Mouse (Mus musculus) lung, postnatal 0 days (tissue): ENCODE results near the gene Mast4. TPM values are rescaled to one million over a fixed set of nuclear protein-coding genes. Genes with fewer than 3 reads are reported as not detected.
A peak's percentile ranks its signal among the peaks of the same experiment; 100 is the strongest.

Source experiments
- ATAC-seq: fragments of 200-750 bp; cut with Nextera tagmentation; 2 replicates; pipeline ENCODE4 v1.8.0; 2017; ENCODE audit warnings: moderate library complexity
- DNase-seq: peaks from one replicate; pipeline ENCODE4 v3.0.0-alpha.2; 2016; ENCODE audit warnings: low spot score
- H3K27ac ChIP-seq: fragments of 300-500 bp; sonication (generic); 2 replicates; pipeline ENCODE4 v1.5.1; 2014; ENCODE audit warnings: antibody characterized with exemption, mild to moderate bottlenecking, low read length, mixed read lengths
- H3K27me3 ChIP-seq: fragments of 300-500 bp; sonication (generic); replicated peaks from 2 replicates; pipeline ENCODE4 v1.6.1; 2014; ENCODE audit warnings: low read length, mixed read lengths; ENCODE audit not compliant: insufficient read depth
- H3K36me3 ChIP-seq: fragments of 300-500 bp; sonication (generic); 2 replicates; pipeline ENCODE4 v1.6.1; 2014; ENCODE audit warnings: low read length, mixed read lengths; ENCODE audit not compliant: insufficient read depth
- H3K4me1 ChIP-seq: fragments of 300-500 bp; sonication (generic); 2 replicates; pipeline ENCODE4 v1.6.1; 2014; ENCODE audit warnings: antibody characterized with exemption, low read depth, low read length, mixed read lengths; ENCODE audit not compliant: insufficient read depth
- H3K4me2 ChIP-seq: fragments of 300-500 bp; sonication (generic); replicated peaks from 2 replicates; pipeline ENCODE4 v1.6.1; 2014; ENCODE audit warnings: low read depth, mild to moderate bottlenecking, low read length, moderate library complexity, mixed read lengths
- H3K4me3 ChIP-seq: fragments of 300-500 bp; sonication (generic); 2 replicates; pipeline ENCODE4 v1.5.1; 2014; ENCODE audit warnings: low read depth, low read length
- H3K9ac ChIP-seq: fragments of 300-500 bp; sonication (generic); replicated peaks from 2 replicates; pipeline ENCODE4 v1.6.1; 2014; ENCODE audit warnings: low read depth, mild to moderate bottlenecking
- H3K9me3 ChIP-seq: fragments of 300-500 bp; sonication (generic); 2 replicates; pipeline ENCODE4 v1.6.1; 2016; ENCODE audit warnings: low read length, mixed read lengths
- CTCF ChIP-seq: IDR thresholded peaks from 2 replicates; pipeline ENCODE4 v1.5.1; 2016; ENCODE audit warnings: antibody characterized with exemption, mild to moderate bottlenecking
- EP300 ChIP-seq: IDR thresholded peaks from 2 replicates; pipeline ENCODE4 v1.6.1; 2016; ENCODE audit warnings: antibody characterized with exemption, mild to moderate bottlenecking, control low read depth
- WGBS: fragments of 180-500 bp; shearing (Covaris S2); extraction: QIAGEN DNeasy Blood & Tissue Kit; methylation state at CpG from one replicate; pipeline ENCODE4 v1.1.7; 2014; 5-methylcytosine and 5-hydroxymethylcytosine counted together
- polyA plus RNA-seq: library from polyadenylated mRNA; unstranded; fragments of >200 nt; fragmentation: Nextera tagmentation; extraction: Ambion mirVana; gene quantifications from 2 replicates; pipeline ENCODE4 v1.2.1, GENCODE M21; 2015

Gene Mast4
- polyA plus RNA-seq, 1 experiment from 2014 or later, result 15.5 TPM

DNA sequence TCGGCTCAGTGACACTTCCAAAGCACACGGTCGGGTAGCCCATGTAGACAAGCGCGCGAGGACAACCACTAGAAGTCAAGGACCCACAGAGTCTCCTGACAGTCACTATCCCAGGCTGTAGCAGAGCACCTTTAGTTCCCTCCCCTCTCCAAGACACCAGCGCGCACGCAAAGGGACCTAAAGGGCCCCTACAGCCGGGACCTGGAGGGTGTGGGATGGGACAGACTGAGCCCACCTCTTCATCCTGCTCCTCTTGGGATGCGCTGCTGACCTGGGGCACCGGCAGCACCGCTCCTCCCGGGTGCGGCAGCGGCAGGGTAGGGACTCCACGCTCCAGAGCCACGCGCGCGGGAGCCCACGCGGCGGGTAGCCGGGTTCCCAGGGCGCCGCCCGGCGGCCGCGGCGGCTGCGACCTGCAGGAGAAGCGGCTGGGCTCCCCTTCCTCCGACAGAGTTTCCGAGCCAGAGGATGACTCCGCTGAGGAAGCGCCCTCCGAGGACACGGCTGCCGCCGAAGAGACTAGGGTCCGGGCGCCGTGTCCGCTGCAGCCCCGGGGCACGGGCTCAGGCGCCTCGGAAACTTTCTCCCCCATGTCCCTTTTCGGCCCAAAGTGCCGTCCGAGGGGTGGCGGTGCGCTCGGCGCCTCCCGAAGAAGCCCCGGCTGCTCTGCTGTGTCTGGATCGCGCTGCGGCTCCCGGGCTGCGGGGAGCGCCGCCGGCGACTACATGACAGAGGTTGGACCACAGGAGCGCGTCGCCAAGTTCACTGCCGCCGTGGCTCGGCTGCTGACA, 501 bp downstream of the Mast4 start:
- H3K4me1 ChIP-seq, result peaks cover 10% of the 10 kb centered on the region; the same call in 1 of the 2 replicates
- H3K9ac ChIP-seq, result peak overlapping the region; percentile 27; the same call in 1 of the 2 replicates
- no peak overlapping the region for H3K27ac ChIP-seq
- peak; percentile 51 for ATAC-seq
- peak overlapping the region; percentile 63 for H3K4me3 ChIP-seq
- 4% methylated on average over 53 of the region's 74 CpGs for WGBS
- H3K27me3 ChIP-seq, result peaks cover 15% of the 10 kb centered on the region
- DNase-seq, result peak; percentile 46
- peak overlapping the region; percentile 99 for H3K4me2 ChIP-seq
- TF ChIP-seq EP300 (no peak), CTCF (peak; percentile 33)
- H3K36me3 ChIP-seq, result no peaks in the 10 kb centered on the region
- H3K9me3 ChIP-seq, result no peaks in the 10 kb centered on the region

GRCm38 (mm10) chr13:103333153-103333552, 1.1 kb downstream of the Mast4 start:
- Histone ChIP-seq H3K4me2 (peak overlapping the region; percentile 99), H3K9me3 (no peaks in the 10 kb centered on the region), H3K9ac (no peak overlapping the region), H3K27ac (no peak overlapping the region), H3K36me3 (no peaks in the 10 kb centered on the region), H3K4me1 (peaks cover 10% of the 10 kb centered on the region; the same call in 1 of the 2 replicates), H3K4me3 (peak overlapping the region; percentile 63), H3K27me3 (peaks cover 15% of the 10 kb centered on the region)
- WGBS, result 3% methylated on average over 17 of the region's 17 CpGs
- DNase-seq (no peak), ATAC-seq (no peak)
- TF ChIP-seq EP300 (no peak), CTCF (no peak)

DNA sequence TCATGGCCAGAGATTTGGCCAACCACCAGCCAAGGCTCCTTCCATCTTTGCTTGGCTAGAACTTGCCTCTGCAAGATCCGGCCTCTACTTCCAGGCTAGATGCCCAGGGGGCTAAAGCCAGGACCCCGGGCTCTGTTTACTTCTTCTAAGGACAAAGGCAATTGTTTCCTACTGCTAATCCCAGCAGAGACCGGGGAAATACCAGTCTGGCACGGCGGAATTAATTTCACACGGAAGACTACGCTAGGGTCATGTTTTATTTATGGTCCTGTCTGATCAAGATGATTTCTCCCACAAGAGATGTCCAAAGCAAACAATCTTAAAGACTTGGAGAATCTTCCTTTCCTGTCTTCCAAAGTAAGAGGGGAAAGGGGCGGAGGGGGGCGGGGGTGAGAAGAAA, 1.6 kb downstream of the Mast4 start:
- H3K9me3 ChIP-seq, result no peaks in the 10 kb centered on the region
- H3K27me3 ChIP-seq, result peaks cover 15% of the 10 kb centered on the region
- H3K4me1 ChIP-seq, result peaks cover 10% of the 10 kb centered on the region; the same call in 1 of the 2 replicates
- no peaks in the 10 kb centered on the region for H3K36me3 ChIP-seq
- WGBS, result 12% methylated on average over 9 of the region's 9 CpGs
- TF ChIP-seq EP300 (no peak), CTCF (no peak)
- DNase-seq (no peak), ATAC-seq (no peak)
- no peak overlapping the region for H3K27ac ChIP-seq
- H3K4me3 ChIP-seq, result no peak overlapping the region; the same call in 1 of the 2 replicates
- peak overlapping the region; percentile 99; the same call in 1 of the 2 replicates for H3K4me2 ChIP-seq
- no peak overlapping the region for H3K9ac ChIP-seq

GRCm38 (mm10) chr13:103331096-103331495, 3.2 kb downstream of the Mast4 start:
- 50% methylated on average over 7 of the region's 7 CpGs for WGBS
- Histone ChIP-seq H3K4me2 (no peak overlapping the region), H3K36me3 (no peaks in the 10 kb centered on the region), H3K4me1 (peaks cover 10% of the 10 kb centered on the region; the same call in 1 of the 2 replicates), H3K4me3 (no peak overlapping the region), H3K27me3 (peaks cover 15% of the 10 kb centered on the region), H3K27ac (no peak overlapping the region), H3K9me3 (no peaks in the 10 kb centered on the region), H3K9ac (no peak overlapping the region)
- TF ChIP-seq CTCF (no peak), EP300 (no peak)
- no peak for DNase-seq
- no peak for ATAC-seq

DNA sequence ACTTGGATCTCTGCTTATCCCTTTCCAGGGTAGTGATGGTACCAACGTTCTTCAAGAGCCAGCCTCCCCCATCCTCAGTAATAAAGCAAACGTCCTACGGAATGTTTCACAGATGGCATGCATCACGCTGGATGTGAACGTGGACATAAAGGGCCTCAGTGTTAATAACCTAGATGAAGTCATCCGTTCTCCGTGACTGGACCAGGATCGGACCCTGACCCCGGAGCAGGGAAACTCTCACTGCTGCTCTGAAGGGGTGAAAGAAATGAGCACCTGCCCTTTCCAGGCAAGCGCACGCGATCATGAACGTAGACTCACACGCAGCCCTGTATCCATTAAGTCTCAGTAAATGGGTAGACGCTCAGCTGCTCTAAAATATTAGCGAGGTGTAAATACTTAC, 6.0 kb downstream of the Mast4 start:
- Histone ChIP-seq H3K9ac (no peak overlapping the region), H3K4me3 (no peak overlapping the region), H3K36me3 (no peaks in the 10 kb centered on the region), H3K27me3 (peaks cover 8% of the 10 kb centered on the region), H3K4me1 (peaks cover 2% of the 10 kb centered on the region; the same call in 1 of the 2 replicates), H3K9me3 (no peaks in the 10 kb centered on the region), H3K4me2 (no peak overlapping the region), H3K27ac (no peak overlapping the region)
- TF ChIP-seq CTCF (no peak), EP300 (no peak)
- DNase-seq (peak; percentile 7), ATAC-seq (no peak)
- 63% methylated on average over 16 of the region's 16 CpGs for WGBS

DNA sequence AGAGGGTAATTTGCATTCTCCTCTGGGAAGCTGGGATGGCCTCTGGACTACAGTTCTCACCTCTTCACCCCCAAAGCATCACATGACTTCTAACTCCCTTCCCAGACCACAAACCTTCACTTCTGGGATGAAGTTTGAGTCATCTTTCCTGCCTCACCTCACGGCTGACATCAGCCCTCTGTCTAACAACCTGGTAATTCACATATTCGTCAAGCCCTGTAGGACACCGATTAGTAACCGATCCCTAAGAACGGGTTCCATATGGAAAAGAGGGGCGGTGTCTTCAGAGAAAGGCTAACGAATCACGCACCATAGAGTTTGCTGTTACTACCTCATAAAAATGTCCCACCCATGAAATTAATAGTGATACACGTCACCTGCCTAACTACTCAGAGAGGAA, 6.5 kb downstream of the Mast4 start:
- H3K4me2 ChIP-seq, result no peak overlapping the region
- WGBS, result 66% methylated on average over 9 of the region's 9 CpGs
- TF ChIP-seq CTCF (no peak), EP300 (no peak)
- H3K9ac ChIP-seq, result no peak overlapping the region
- DNase-seq, result no peak
- H3K27ac ChIP-seq, result no peak overlapping the region
- no peaks in the 10 kb centered on the region for H3K36me3 ChIP-seq
- no peak overlapping the region for H3K4me3 ChIP-seq
- H3K27me3 ChIP-seq, result 0 out of 2 replicates have a peak, but pooled peaks cover 4% of the 10 kb centered on the region
- no peaks in the 10 kb centered on the region for H3K4me1 ChIP-seq
- H3K9me3 ChIP-seq, result no peaks in the 10 kb centered on the region
- no peak for ATAC-seq
